Mouse (Mus musculus) frontal cortex, postnatal 36 days (tissue): ENCODE measurements around the gene Arhgef1.
A peak's percentile ranks its signal among the peaks of the same experiment; 100 is the strongest.

Experiments
- DNase-seq, 2 experiments: peaks; one replicate each; pipeline ENCODE4 v3.0.0; 2022; ENCODE audit warnings: low spot score in 2 of 2

The Arhgef1 gene

DNA sequence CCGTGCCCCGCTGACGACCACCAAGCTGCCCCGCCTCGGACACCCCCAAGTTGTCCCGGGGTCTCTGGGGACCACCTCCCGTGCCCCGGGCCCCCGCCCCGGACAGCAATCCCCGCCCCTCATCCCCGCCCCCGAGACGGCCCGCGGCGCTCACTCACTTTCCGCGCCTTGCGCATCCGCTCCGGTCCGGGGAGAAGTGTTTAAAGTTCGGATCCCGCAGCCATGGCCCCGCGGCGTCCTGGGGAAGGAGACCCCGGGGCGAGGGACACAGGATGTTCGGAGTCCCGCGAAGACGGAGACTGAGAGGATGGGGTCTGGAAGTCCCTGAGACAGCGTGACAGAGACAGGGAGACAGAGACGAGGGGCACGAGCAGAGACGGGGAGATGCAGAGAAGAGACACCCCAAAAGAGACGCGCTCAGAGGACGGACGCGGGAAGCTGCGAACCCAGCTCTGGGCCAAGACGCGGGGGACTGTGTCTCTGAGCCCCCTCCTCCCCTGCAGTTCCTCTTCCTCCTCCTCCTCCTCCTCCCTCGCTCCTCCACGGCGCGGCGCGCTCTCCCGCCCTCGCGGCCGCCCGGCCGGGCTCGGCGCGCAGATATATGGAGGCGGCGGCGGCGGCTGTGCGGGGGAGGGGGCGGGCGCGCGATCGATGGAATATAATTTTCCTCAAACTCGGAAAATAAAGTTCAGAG, 41.7 kb downstream of the Arhgef1 start, which contains the start of gene Gm4881:
Gene Gm4881, minus strand, starts transcription at position 238 of the 694 bp plus-strand sequence.
- DNase-seq, result no peak

GRCm38 (mm10) chr7:24947316-24948048, 44.8 kb downstream of the Arhgef1 start:
- DNase-seq, result no peak

DNA sequence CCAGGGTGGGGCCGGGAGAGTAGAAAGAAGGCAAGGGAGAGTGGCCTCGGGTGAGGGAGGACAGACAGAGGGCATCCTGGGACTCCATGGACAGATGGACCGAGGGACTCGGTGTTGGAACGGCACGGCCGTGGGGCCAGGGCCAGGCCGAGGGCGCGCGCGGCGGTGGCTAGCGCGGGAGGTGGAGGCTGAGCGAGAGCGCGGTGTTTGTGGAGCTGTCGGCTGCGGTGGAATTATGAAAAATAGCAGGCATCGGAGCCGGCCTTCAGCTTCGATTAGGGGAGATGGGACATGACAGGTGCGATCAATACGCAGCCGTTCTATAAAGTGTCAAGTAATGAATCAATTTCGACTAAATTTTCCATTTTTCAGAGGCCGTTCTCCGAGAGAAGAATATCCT, 46.1 kb downstream of the Arhgef1 start:
- no peak for DNase-seq

GRCm38 (mm10) chr7:24949958-24950623, 47.4 kb downstream of the Arhgef1 start:
- peak; percentile 51 to 52 for DNase-seq

DNA sequence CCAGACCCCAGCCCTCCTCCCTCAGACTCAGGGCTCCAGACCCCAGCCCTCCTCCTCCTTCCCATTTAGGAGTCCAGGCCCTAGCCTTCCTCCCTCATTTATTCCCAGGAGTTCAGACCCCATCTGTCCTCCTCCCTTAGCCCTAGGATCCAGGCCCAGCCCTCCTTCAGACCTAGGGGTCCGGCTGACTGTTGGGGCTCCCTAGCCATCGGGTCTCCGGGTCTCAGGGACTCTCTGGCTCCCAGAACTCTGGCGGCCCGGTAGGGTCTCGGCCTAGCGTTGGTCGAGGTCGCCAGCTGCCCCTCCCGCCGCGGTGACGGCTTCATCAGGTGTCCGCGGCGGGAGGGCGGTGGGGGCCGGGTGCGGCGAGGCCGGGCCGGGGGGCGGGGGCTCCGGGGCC, 51.3 kb downstream of the Arhgef1 start:
- no peak for DNase-seq

GRCm38 (mm10) chr7:24954450-24954849, 51.7 kb downstream of the Arhgef1 start:
- DNase-seq, result no peak

DNA sequence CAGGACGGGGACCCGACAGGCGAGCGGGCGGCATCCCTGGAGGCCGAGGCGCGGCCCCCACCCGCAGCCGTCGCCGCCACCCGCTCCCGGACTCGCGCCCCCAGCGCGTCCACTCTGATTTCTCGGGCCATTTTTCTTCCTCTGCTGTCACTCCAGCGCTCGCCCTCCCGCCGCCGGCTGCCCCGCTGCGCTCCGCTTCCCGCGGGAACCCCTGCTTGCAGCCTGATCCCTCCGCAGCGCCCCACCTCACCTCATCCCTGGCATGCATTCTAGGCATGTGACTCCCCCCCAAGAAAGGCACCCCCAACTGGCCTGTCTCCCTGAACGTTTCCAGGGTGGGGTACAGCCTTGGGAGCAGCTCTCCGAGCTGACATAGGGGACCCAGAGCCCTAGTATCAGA, 52.5 kb downstream of the Arhgef1 start:
- no peak for DNase-seq

DNA sequence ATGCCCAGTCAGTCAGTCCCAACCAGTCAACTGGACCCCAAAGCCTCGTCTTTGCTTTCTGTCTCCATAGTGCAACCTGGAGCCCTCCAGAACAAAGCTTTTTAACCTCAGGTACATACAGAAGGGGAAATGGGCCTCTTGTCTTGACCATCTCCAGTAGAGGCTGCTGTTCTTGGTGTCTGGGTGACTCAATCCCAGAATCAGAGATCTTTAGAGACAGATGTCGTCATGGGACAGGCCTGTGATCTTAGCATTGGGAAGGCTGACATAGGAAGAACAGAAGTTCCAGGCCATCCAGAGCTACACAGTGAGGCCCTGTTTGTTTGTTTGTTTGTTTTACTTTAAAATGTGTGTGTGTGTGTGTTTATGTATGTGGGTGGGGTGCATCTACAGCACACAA, 61.6 kb downstream of the Arhgef1 start:
- DNase-seq, result no peak

GRCm38 (mm10) chr7:24964897-24965535, 62.3 kb downstream of the Arhgef1 start:
- DNase-seq, result peak; percentile 83 to 91

- no peak for DNase-seq
Measured at GRCm38 (mm10) chr7:24967966-24968365, 65.3 kb downstream of the Arhgef1 start.

DNA sequence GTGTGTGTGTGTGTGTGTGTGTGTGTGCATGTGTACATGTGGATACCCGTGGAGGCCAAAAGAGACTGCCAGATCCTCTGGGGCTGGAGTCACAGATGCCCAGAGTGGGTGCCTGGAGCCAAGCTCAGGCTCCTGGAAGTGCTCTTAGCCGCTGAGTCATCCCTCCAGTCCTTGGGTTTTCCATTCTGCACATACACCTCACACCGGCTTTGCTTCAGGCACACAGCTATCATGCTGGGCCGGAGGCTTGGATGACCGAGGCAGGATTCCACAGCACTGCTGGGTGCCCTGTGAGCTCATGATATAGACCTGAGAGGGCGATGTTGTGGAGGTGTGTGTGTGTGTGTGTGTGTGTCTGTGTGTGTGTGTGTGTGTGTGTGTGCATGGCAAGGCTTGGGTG, 65.8 kb downstream of the Arhgef1 start:
- no peak for DNase-seq

DNA sequence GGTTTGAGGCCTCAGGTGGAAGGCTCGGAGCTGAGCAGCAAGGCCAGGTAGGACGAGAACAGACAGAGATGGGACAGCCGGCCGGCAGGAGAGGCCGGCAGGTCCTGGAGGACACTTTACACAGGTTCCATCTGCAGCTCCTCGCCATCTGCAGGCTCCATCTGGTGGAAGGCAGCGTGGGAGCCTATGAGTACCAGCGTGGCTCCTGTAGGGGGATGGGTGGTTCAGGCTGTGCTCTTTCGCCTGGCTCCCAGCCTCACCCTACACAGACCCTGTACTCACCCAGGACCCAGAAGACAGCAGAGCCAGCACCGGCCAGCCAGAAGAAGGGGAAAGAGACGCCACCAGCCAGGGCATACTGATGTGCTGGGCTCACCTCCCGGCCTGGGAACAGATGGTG, 67.1 kb downstream of the Arhgef1 start:
- peak in 1 of 2 experiments; percentile 71 for DNase-seq

- DNase-seq, result no peak
Measured at GRCm38 (mm10) chr7:24970341-24970740, 67.6 kb downstream of the Arhgef1 start.

DNA sequence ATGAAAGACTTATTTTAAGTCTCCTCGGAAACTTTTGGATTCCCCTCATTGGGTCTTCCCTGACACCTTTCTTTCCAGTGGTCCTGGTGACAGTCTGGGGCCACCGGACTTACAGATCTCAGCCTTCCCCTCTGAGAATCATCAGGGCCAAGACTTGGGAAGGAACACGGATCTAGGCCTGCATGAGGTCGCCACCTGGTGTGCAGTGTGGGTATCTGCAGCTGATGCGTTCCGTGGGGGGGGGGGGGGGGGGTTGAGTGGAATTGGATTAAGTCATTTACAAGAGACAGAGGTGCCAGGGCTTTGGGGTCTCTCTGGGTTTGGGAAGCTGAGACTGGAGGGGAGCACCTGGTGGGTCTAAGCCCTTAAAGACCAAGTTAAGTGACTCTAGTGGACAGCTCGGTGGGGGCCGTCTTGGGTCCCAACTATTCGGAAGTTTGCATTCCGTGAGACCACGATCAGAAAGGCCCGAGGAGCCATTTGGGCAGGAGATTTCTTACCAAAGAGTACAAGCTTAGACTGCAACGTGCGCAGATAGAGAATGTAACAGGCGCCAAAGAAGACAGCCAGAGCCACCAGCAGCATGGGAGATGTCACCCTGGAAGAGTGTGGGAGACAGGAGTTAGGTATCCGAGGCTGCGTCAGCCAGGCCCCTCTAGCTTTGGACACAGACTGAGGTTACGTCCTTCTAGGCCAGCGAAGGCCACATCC, 68.7 kb downstream of the Arhgef1 start:
- no peak for DNase-seq

GRCm38 (mm10) chr7:24971972-24972893, 69.5 kb downstream of the Arhgef1 start, which contains the start of gene Rabac1:
TSS of gene Rabac1 (minus strand) at chr7:24972754.
- peak; percentile 92 to 96 for DNase-seq

- no peak for DNase-seq
Measured at GRCm38 (mm10) chr7:24973208-24973607, 70.5 kb downstream of the Arhgef1 start.

GRCm38 (mm10) chr7:24973902-24974301, 71.2 kb downstream of the Arhgef1 start:
- no peak for DNase-seq

DNA sequence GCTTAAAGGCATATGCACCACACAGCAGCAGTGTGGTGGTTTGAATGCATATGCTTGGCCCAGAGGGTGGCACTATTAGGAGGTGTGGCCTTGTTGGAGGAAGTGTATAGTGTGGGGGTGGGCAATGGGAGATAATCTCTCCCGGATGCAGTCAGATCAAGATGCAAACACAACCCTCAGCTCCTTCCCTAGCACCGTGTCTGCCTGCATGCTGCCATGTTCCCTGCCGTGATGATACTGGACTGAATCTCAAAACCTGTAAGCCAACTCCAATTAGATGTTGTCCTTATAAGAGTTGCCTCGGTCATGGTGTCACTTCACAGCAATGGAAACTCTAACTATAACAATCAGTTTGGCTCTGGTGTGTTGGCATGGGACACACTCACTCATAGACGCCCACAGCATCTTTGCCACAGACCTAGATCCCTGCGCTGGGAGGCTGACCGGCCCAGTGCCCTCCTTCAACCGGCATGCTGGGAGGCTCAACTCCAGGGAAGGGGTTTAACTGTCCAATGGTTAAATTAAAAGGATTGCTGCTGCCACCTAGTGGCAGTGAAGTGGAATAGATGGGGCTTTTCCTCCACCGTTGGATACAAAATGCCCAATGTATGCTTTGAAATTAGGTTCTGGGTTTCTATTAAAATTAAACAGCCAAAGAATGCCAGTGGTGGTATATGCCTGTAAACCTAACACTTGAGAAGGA, 72.3 kb downstream of the Arhgef1 start:
- no peak for DNase-seq
